Mouse (Mus musculus): Measurements from ENCODE around the gene Plekhb1. TPM values are rescaled to one million over a fixed set of nuclear protein-coding genes. Genes with fewer than 3 reads are reported as not detected.

Gene Plekhb1
- polyA plus RNA-seq (2012; rRNA removed): 3.6 and 5.6 TPM in 2 replicates

DNA sequence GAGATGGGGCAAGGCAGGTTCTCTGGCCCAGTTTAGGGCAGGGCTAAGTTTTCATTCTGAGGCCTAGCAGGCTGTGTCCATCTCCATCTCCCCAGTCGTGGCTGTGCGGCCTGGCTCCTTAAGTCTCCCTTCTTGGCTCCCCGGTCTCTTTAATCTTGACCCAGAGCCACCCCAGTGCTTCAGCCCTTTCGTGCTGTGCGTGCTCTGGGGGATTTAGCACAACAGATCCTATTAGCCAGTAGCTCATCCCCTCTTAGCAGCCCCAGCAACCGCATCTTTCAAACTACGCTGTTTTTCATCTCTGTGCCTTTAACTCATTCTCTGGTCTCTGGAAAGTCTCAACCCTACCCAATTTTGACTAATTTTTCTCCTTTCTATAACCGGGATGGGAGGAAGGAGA lies at the start of gene Plekhb1:
Gene Plekhb1 (minus strand): TSS at position 184 of the 400 bp plus-strand sequence.

DNA sequence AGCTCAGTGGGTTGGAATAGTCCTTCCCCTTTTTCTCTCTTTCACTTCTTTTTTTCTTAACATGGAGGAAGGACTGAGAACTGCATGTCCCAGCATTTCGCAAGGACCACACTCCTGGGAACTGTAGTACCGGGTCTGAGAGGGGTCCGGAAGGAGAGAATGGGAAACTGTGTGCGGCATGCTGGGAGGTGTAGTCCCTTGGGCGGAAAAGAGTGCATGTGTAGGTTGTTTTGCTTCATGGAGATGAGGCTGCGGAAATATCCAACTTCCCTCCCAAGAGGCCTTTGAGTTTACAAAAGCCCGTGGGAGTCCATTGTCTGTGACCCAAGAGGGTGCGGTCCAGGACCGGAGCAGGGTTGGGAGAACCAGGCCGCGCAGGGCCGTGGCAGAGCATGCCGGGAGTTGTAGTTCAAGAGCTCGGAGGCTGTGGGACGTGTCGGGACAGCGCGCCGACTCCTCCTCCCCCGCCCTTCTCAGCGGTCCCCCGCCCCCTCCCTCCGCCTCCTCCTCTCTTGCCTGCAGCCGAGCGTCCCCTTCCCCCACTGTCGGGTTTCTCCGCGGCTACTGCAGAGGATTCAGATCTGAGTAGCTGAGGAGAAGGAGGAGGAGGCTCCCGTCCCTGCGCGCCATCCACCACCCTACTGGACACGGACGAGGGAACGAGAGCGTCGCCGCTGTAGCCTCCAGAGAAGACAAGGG lies 44.1 kb upstream of the Plekhb1 start, which contains the start of gene Fam168a:
Gene Fam168a (plus strand): TSS at position 493 of the 699 bp plus-strand sequence.

DNA sequence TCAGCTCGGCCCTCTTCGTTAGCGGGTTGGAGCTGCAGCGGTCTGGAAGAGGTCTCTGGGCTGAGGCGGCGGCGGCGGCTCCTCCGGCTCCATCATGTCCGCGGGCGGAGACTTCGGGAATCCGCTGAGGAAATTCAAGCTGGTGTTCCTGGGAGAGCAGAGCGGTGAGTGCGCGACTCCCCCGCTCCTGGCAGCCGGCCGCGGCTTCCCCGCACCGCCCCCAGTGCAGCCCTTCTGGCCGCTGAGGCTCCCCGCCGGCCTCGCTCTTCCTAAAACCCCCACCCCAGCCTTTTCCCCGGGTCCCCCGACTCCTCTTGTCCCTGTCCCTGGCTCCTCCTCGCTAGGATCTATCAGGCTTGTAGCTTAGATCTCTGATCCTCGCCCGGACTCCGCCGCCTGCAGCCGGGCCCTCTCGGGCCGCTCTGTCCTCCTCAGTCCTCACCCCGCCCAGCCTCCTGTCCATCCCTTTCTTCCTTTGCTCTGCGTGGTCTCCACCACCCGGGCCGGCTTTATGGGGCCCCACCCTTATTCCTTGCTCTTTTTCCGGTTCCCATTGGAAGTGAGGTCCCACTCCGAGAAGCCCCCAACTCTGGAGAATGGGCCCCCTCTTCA lies 54.0 kb downstream of the Plekhb1 start, which contains the start of gene Mrpl48:
Gene Mrpl48 (minus strand): TSS at position 172 of the 612 bp plus-strand sequence.

DNA sequence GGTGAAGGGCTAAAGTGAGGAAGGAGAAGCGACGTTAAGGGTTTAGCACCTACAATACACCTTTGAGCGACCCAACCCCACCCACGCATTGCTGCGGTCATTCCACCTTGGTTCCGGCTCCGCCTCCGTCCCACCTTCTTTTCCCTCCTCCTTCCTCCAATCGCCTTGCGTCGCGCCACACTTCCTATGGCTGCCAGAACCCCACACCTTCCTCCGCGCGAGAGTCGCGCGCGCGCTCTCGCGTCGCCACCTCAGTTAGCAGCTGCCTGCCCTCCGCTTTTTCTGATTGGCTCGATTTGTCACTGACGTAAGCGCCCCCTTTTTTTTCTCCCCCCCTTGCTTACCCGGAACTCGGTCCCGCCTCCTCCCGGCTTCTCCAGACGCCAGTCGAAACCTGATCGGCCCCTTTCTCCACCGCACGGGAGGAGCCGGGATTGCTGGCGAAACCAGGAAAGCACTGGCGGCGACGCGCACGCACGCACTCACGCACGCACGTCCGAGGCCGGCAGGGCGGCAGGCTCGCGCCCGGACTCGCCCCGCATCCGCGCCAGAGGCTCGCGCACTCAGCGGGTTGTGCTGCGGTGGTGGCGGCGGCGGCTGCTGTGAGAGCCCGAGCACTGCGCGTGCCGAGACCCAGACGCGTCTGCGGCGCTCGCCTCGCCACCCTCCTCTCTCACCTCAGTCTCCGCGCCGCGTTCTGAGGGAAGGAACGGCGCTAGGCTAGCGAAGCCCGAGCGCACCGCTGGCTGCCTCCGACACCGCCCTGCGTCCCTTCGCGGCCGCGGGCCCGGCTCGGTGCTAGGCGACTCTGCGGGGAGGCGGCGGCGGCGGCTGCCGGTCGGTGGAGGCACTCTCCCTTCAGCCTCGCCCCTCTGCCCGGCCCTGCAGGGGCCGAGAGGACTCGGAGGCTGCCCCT lies 54.7 kb downstream of the Plekhb1 start, which contains the start of gene Rab6a:
Gene Rab6a (plus strand): TSS at position 197 of the 916 bp plus-strand sequence.

Other genes starting within 250 kb of the Plekhb1 start
- gene Ucp3, start 189.4 kb downstream of the Plekhb1 start, polyA plus RNA-seq (2012; rRNA removed): 0.08 TPM in 1 of 2 replicates, not detected in the other
- gene Ucp2, start 169.1 kb downstream of the Plekhb1 start, polyA plus RNA-seq (2012; rRNA removed): 41.1 and 93.0 TPM in 2 replicates
- 0.52 and 1.0 TPM in 2 replicates for gene Dnajb13, start 147.5 kb downstream of the Plekhb1 start, polyA plus RNA-seq (2012; rRNA removed)
- gene Coa4, start 125.3 kb downstream of the Plekhb1 start, polyA plus RNA-seq (2012; rRNA removed): 10.4 and 14.5 TPM in 2 replicates
- gene Rab6a, start 55.0 kb downstream of the Plekhb1 start, polyA plus RNA-seq (2012; rRNA removed): 71.6 and 97.6 TPM in 2 replicates
- gene Mrpl48, start 54.1 kb downstream of the Plekhb1 start, polyA plus RNA-seq (2012; rRNA removed): 30.7 and 39.2 TPM in 2 replicates
- 26.1 and 47.0 TPM in 2 replicates for gene Fam168a, start 44.2 kb upstream of the Plekhb1 start, polyA plus RNA-seq (2012; rRNA removed)
- gene Relt, start 201.0 kb upstream of the Plekhb1 start, polyA plus RNA-seq (2012; rRNA removed): 4.4 and 5.5 TPM in 2 replicates

All from central nervous system, embryonic 11.5 days (tissue).